Mouse (Mus musculus) heart, postnatal 0 days (tissue): Measurements from ENCODE around the gene Tcf12.

ENCODE experiments used
- CTCF ChIP-seq: IDR thresholded peaks from 2 replicates; pipeline ENCODE4 v1.5.1; 2016; ENCODE audit warnings: antibody characterized with exemption, control low read depth, low read depth
- EP300 ChIP-seq: IDR thresholded peaks from 2 replicates; pipeline ENCODE4 v1.6.1; 2016; ENCODE audit warnings: antibody characterized with exemption, low read depth

DNA sequence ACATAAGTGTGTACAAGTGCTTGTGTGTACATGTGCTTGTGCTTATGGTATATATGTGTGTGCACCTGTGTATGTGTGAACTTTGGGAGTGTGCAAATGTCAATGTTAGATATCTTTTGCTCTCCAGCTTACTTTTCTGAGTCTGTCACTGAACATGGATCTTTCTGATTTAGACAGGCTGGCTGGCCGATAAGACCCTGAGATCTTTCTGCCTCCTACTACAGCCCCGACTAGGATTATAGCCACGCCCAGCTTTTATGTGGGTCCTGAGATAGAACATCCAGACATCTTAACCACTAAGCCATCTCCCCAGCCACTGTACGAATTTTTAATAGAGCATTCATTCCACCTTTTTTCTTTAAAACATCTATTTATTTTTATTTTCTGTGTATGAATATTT is 166.9 kb downstream of the Tcf12 start:
- no peak for TF ChIP-seq CTCF
- no peak for TF ChIP-seq EP300
